Mouse (Mus musculus): ENCODE measurements at regions not wholly inside any gene's neighbourhood (a gene's known extent, or its start where the extent isn't known, plus 50 kb on each side); places are given as distances from the start of the nearest gene placed in this dataset.

GRCm38 (mm10) chr10:25857954-25858616 is 220.0 kb upstream of the Gm9767 start:
- ATAC-seq (ENCODE audit: poor library complexity, severe bottlenecking), result no peak

- no peak for ATAC-seq (ENCODE audit: poor library complexity, severe bottlenecking)
These were observed 233.7 kb upstream of the Gm9767 start for GRCm38 (mm10) chr10:25844348-25844747.

DNA sequence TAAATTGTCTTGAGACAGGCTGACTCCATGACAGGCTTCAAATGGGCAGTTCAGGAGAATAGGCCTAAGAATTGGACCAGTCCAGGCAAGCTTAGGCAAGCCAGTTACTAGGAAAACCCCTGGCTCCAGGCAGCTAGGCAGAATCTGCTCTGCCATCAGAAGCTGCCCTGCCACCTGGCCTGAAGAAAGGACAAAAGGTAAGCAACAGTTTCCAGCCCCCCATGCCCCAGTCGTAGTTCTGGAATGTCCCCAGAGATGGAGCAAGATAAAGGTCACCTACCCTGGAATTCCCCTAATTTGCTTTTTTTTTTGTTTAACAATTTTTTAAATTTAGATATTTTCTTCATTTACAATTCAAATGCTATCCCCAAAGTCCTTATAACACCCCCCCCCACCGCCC is 248.8 kb upstream of the Gm9767 start:
- ATAC-seq (ENCODE audit: poor library complexity, severe bottlenecking), result no peak

- no peak for ATAC-seq (ENCODE audit: poor library complexity, severe bottlenecking)
These were observed 268.2 kb upstream of the Smlr1 start for GRCm38 (mm10) chr10:25804223-25804622.

GRCm38 (mm10) chr10:25801499-25801898 is 265.4 kb upstream of the Smlr1 start:
- ATAC-seq (ENCODE audit: poor library complexity, severe bottlenecking), result no peak

- no peak for ATAC-seq (ENCODE audit: poor library complexity, severe bottlenecking)
These were observed 262.8 kb upstream of the Smlr1 start for GRCm38 (mm10) chr10:25798881-25799280.

GRCm38 (mm10) chr10:25790363-25790821 is 254.3 kb upstream of the Smlr1 start:
- ATAC-seq (ENCODE audit: poor library complexity, severe bottlenecking), result no peak

GRCm38 (mm10) chr10:25788660-25789059 is 252.6 kb upstream of the Smlr1 start:
- no peak for ATAC-seq (ENCODE audit: poor library complexity, severe bottlenecking)

GRCm38 (mm10) chr10:25788004-25788403 is 251.9 kb upstream of the Smlr1 start:
- ATAC-seq (ENCODE audit: poor library complexity, severe bottlenecking), result no peak

GRCm38 (mm10) chr10:25783861-25784260 is 247.8 kb upstream of the Smlr1 start:
- ATAC-seq (ENCODE audit: poor library complexity, severe bottlenecking), result no peak

DNA sequence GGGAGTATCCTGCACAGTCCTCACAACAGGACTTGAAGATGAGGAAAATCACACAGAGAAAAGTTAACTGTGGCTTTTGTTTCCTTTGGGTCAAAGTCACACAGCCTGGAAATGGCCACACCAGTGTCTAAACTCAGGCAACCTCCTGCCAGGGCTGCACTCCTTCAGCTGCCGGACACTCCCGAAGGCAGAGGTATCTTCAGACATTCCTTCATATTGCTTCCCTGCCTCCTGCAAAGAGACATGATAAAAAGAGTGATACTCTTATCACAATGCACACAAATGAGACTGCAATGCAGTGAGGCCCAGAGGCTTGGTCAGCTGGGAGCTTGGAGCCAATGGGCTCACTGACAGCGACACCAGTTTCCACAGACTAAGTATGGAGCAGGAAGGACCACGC is 243.4 kb upstream of the Smlr1 start:
- ATAC-seq (ENCODE audit: poor library complexity, severe bottlenecking), result no peak

- ATAC-seq (ENCODE audit: poor library complexity, severe bottlenecking), result no peak
These were observed 241.7 kb upstream of the Smlr1 start for GRCm38 (mm10) chr10:25777717-25778116.

DNA sequence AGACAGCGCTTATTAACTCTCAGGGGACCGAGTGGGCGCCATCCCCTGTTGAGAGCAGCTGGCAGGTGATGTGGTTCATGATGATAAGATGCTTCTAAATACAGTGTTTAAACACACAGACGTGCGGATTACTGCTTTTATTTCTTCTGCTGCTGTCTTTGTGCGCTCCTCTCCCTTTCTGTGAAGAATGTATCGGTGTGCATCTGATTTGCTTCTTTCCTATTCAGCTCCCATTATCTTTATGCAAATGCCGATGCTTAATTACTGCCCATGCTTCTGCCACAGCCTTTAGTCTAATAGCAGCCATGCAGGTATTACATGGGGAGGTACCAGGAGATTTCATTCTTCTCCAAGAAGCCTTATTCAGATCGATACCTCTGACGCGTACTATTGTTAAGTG is 240.6 kb upstream of the Smlr1 start:
- no peak for ATAC-seq (ENCODE audit: poor library complexity, severe bottlenecking)

GRCm38 (mm10) chr10:25770051-25770450 is 234.0 kb upstream of the Smlr1 start:
- ATAC-seq (ENCODE audit: poor library complexity, severe bottlenecking), result no peak

GRCm38 (mm10) chr10:25768456-25768855 is 232.4 kb upstream of the Smlr1 start:
- ATAC-seq (ENCODE audit: poor library complexity, severe bottlenecking), result no peak

DNA sequence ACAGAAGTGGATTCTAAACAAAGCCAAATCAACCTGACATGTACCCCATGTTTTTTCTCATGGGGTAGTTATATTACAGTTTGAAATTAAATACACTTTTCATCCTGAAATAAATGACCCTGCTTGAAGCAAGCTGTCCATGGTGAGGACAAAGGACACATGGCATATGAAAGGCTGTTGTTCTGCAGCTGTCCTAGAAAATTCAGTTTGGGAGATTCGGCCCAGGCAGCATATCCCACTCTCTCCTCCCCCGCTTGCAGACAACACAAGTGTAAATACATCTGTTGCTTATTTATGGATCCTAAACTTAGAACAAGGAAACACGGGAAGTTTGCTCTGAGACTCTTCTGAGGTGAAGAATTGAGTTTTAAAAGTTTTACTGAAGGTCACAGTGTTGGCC is 218.2 kb upstream of the Smlr1 start:
- ATAC-seq (ENCODE audit: poor library complexity, severe bottlenecking), result no peak

DNA sequence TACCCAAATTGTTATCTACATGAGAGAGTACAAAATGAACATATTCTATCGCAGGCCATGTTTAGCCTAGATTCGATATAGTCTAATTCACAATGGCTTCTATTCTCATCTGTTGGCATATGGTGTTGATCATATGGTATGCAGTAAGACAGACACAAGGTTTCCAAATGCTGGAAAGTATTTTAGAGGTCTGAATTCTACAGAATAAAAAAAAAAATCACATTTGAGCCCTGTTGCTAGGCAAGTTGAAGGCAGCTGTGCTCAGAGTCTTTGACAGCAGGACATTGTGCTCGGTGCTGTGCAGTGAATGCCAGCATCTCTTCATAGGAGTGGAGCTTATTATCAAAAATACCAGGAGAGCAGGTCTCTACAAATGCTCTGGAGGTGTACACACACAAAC is 206.6 kb upstream of the Smlr1 start:
- ATAC-seq (ENCODE audit: poor library complexity, severe bottlenecking), result no peak

- no peak for ATAC-seq (ENCODE audit: poor library complexity, severe bottlenecking)
These were observed 204.9 kb upstream of the Smlr1 start for GRCm38 (mm10) chr10:25740956-25741355.

GRCm38 (mm10) chr10:25730470-25730869 is 194.4 kb upstream of the Smlr1 start:
- no peak for ATAC-seq (ENCODE audit: poor library complexity, severe bottlenecking)

DNA sequence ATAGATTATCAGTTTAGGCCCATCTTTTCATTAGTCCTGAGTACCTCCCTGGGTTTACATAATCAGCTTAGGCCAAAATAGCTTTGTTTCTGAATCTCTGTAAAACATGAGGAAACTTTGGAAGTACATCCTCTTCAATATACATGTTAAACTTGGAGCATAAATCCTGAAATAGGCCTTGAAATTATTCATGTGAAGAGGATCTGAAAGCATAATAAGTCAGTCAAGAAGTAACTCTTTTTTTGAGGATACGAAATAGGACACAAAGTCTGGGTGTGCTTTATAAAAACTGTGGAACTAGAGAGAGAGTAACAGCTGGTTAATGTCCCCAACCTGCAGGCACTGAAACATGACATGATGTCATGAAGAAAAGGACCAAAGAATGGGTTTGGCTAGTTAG is 187.9 kb upstream of the Smlr1 start:
- no peak for ATAC-seq (ENCODE audit: poor library complexity, severe bottlenecking)

DNA sequence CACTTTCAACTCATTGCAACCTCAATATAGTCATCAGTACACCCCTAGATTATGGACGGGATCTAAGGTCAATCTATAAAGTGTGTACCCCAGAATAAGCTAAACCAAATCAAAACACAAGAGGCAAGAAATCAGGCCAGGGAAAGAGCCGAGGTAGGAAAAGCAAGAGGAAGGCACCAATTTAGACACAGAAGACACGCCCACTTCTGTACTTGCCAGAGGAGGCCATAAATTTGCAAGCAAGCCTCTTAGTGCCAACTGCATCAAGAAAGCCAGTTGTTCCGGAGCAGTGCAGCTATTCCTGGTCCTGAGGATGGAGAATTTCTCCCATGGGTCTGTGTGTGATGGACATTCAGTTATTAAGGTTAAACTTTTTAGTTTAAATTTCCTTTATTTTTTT is 179.7 kb upstream of the Smlr1 start:
- ATAC-seq (ENCODE audit: poor library complexity, severe bottlenecking), result no peak

GRCm38 (mm10) chr10:25714636-25715035 is 178.6 kb upstream of the Smlr1 start:
- ATAC-seq (ENCODE audit: poor library complexity, severe bottlenecking), result no peak

DNA sequence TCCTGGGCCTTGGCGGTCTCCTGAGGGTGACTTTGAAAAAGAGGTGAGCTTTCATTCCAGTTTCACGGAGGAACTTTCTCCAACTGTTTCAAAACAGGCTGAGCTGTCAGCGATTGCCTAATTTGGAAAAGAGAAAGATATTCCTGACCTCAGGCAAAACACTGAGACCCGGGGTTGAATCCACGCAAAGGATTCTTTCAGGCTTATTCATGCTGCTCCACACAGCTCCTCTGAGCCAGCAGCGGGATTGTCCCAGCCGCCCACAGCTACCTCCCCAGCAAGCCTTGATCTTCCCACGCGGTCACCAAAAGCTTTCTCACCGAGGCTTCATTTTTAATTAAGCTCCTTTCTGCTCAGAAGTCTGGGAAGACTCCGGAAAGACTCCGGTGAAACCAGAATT is 178.0 kb upstream of the Smlr1 start:
- ATAC-seq (ENCODE audit: poor library complexity, severe bottlenecking), result no peak

Measured in megakaryocyte, adult 5-6 weeks (primary cell).